Mouse (Mus musculus): ENCODE results near the gene Olfr247. TPM values are rescaled to one million over a fixed set of nuclear protein-coding genes. Genes with fewer than 3 reads are reported as not detected.

Gene Olfr247
- not detected in 2 replicates for polyA plus RNA-seq (2012; rRNA removed)

DNA sequence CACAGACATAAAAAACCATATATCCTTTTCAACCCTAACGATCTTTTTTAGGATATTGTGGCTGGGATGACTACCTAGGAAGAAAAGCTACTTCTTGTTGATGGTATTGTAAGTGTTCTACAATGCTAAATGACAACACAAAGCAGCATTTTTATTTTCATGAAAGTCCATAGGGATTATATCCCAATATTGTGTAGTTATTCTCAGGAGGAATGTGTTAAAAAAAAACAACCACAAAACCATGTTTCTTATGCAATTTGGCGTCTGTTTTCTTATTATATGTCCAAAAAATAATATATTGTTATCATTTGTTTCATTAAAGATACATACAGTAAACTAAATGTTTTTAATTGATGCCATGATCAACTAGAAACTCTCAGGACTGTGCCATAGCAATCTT lies at the start of gene Olfr247:
Gene Olfr247 (minus strand): TSS at position 101 of the 400 bp plus-strand sequence.

DNA sequence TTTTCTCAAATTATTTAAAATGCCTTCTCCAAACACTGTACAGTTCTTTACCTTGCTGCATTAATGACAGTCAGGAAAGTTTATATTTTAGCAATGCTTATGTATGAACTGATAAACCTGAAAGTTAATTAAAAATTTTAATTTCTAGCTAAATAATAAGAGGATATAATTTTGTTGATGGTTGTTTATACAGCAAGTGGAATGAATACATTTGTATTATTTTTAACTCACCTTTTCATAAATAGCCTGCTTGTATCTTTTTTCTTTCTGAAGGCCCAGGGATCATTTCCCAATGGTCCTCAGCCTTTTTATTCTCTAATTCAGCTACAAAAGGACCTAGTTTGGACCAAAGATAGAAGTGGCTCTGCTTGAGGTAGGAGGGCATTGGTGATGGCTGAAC lies 36.4 kb upstream of the Olfr247 start, which contains the start of gene Olfr820:
Gene Olfr820 (plus strand): TSS at position 301 of the 400 bp plus-strand sequence.

DNA sequence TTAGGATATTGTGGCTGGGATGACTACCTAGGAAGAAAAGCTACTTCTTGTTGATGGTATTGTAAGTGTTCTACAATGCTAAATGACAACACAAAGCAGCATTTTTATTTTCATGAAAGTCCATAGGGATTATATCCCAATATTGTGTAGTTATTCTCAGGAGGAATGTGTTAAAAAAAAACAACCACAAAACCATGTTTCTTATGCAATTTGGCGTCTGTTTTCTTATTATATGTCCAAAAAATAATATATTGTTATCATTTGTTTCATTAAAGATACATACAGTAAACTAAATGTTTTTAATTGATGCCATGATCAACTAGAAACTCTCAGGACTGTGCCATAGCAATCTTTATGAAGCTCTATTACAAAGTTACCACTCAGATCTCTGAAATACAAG lies 9.0 kb upstream of the Olfr247 start, which contains the start of gene Gm10310:
Gene Gm10310 (minus strand): TSS at position 101 of the 400 bp plus-strand sequence.

DNA sequence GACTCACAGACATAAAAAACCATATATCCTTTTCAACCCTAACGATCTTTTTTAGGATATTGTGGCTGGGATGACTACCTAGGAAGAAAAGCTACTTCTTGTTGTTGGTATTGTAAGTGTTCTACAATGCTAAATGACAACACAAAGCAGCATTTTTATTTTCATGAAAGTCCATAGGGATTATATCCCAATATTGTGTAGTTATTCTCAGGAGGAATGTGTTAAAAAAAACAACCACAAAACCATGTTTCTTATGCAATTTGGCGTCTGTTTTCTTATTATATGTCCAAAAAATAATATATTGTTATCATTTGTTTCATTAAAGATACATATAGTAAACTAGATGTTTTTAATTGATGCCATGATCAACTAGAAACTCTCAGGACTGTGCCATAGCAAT lies 8.8 kb downstream of the Olfr247 start, which contains the start of gene Olfr819:
Gene Olfr819 (minus strand): TSS at position 101 of the 400 bp plus-strand sequence.

DNA sequence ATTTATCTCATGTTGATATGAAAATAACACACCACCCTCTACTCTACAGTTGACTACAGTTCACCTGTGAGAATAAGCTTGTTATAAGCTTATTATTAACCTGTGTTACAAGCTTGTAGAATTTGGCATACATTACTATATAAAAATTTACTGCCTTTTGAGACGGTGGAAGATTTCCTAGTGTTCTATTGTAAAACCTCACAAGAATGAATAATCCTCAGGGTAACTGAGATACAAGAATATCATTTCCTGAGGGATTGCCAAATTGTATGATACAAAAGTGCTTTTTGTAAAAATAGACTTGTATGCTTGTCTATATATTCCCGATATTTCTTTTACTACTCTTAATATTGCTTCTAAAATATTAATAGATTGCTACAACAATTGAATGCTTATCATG lies 26.9 kb downstream of the Olfr247 start, which contains the start of gene Olfr818:
Gene Olfr818 (minus strand): TSS at position 101 of the 400 bp plus-strand sequence.

Other genes starting within 250 kb of the Olfr247 start
- not detected in 2 replicates for gene Olfr805, start 246.8 kb downstream of the Olfr247 start, polyA plus RNA-seq (2012; rRNA removed)
- not detected in 2 replicates for gene Olfr806, start 234.2 kb downstream of the Olfr247 start, polyA plus RNA-seq (2012; rRNA removed)
- not detected in 2 replicates for gene Olfr807, start 218.3 kb downstream of the Olfr247 start, polyA plus RNA-seq (2012; rRNA removed)
- gene Olfr808, start 210.7 kb downstream of the Olfr247 start, polyA plus RNA-seq (2012; rRNA removed) = not detected in 2 replicates
- gene Olfr809, start 201.5 kb downstream of the Olfr247 start, polyA plus RNA-seq (2012; rRNA removed) = not detected in 2 replicates
- not detected in 2 replicates for gene Olfr810, start 181.2 kb downstream of the Olfr247 start, polyA plus RNA-seq (2012; rRNA removed)
- not detected in 2 replicates for gene Olfr811, start 171.7 kb downstream of the Olfr247 start, polyA plus RNA-seq (2012; rRNA removed)
- not detected in 2 replicates for gene Olfr812, start 130.0 kb downstream of the Olfr247 start, polyA plus RNA-seq (2012; rRNA removed)
- gene Olfr813, start 120.8 kb downstream of the Olfr247 start, polyA plus RNA-seq (2012; rRNA removed) = not detected in 2 replicates
- not detected in 2 replicates for gene Olfr814, start 96.3 kb downstream of the Olfr247 start, polyA plus RNA-seq (2012; rRNA removed)
- gene Olfr815, start 70.3 kb downstream of the Olfr247 start, polyA plus RNA-seq (2012; rRNA removed) = not detected in 2 replicates
- not detected in 2 replicates for gene Olfr816, start 60.5 kb downstream of the Olfr247 start, polyA plus RNA-seq (2012; rRNA removed)
- gene Olfr818, start 27.0 kb downstream of the Olfr247 start, polyA plus RNA-seq (2012; rRNA removed) = not detected in 2 replicates
- not detected in 2 replicates for gene Olfr819, start 8.9 kb downstream of the Olfr247 start, polyA plus RNA-seq (2012; rRNA removed)
- gene Gm10310, start 8.9 kb upstream of the Olfr247 start, polyA plus RNA-seq (2012; rRNA removed) = not detected in 2 replicates
- gene Olfr820, start 36.5 kb upstream of the Olfr247 start, polyA plus RNA-seq (2012; rRNA removed) = not detected in 2 replicates
- not detected in 2 replicates for gene Olfr821, start 54.2 kb upstream of the Olfr247 start, polyA plus RNA-seq (2012; rRNA removed)
- gene Olfr822, start 95.1 kb upstream of the Olfr247 start, polyA plus RNA-seq (2012; rRNA removed) = not detected in 2 replicates
- not detected in 2 replicates for gene Olfr823, start 139.2 kb upstream of the Olfr247 start, polyA plus RNA-seq (2012; rRNA removed)
- gene Olfr824, start 153.9 kb upstream of the Olfr247 start, polyA plus RNA-seq (2012; rRNA removed) = not detected in 2 replicates
- not detected in 2 replicates for gene Olfr825, start 190.6 kb upstream of the Olfr247 start, polyA plus RNA-seq (2012; rRNA removed)
- not detected in 2 replicates for gene Olfr826, start 208.0 kb upstream of the Olfr247 start, polyA plus RNA-seq (2012; rRNA removed)
- not detected in 2 replicates for gene Olfr827, start 238.3 kb upstream of the Olfr247 start, polyA plus RNA-seq (2012; rRNA removed)